Mouse (Mus musculus) heart, adult 2 months (tissue): Measurements from ENCODE around the gene Armc9.

Source experiments
- CTCF ChIP-seq: fragments of 200-600 bp; IDR thresholded peaks from 2 replicates; pipeline ENCODE4 v1.8.1; 2022; ENCODE audit warnings: antibody characterized with exemption, mild to moderate bottlenecking, moderate library complexity
- POLR2A ChIP-seq: fragments of 200-500 bp; IDR thresholded peaks from 2 replicates; pipeline ENCODE4 v1.6.1; 2011; ENCODE audit warnings: mild to moderate bottlenecking, low read depth, low read length, control low read depth; ENCODE audit not compliant: insufficient read depth

DNA sequence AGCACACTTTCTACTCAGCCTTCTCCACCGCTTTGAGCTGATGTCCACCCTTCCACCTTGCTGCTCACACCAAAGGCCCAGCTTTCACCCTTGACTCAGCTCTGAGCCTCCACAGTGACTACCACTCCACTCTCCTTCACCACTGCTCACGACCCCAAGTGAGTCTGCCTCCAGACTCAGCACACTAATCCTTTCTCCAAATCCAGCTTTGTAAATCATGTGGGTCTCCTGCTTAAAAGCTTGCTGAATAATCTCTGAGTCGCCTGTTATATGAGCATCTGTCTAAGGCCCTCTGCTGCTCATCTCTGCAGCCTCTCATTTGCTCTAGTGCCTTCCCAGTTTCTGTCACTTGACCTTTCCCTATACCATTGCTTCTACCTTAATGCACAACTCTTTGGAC lies 13.5 kb upstream of the Armc9 start:
- no peak for TF ChIP-seq POLR2A
- TF ChIP-seq CTCF = no peak
